Mouse (Mus musculus): ENCODE results near the gene Ttl. TPM values are rescaled to one million over a fixed set of nuclear protein-coding genes. Genes with fewer than 3 reads are reported as not detected.

Gene Ttl
- polyA plus RNA-seq (2015; fragmentation: Nextera tagmentation; extraction: Ambion mirVana): 31.7 and 32.4 TPM in 2 replicates

DNA sequence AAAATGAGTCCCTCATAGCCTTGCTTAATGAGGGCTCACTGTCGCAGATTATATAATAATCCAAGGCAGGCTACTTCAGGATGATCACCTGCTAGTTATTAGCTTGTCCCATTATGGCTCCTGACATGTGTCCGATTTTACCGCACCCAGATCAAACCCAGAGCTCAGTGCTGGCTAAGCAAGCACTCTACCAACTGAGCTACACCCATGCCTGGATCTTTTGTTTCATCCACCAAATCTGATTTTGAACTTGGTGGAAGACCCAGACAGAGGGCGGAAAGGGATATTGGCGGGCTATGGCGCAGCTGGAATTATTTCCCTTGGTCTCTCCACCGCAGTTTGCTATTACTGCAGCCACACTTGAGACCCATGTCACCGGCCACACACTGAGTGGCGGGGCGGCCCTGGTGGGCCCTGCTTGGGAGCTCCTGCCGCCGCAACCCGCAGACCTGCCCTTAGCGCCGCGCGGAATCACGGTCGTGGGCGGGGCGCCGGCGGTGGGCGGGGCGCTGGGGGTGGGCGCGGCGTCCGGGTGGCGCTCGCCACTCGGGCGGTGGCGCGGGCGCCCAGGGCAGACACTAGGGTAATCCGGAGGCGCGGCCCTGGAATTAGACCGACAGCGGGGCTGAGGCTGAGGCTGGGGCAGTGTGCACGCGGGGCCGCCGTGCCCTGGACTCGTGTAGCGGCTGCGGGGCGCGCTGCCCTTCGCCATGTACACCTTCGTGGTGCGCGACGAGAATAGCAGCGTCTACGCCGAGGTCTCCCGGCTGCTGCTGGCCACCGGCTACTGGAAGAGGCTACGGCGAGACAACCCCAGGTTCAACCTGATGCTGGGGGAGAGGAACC lies at the start of gene Ttl:
Ttl (plus strand) TSS at position 506 of the 846 bp plus-strand sequence.
- H3K27ac ChIP-seq (replicated peaks): peak within 1 kb of the TSS; percentile 73

DNA sequence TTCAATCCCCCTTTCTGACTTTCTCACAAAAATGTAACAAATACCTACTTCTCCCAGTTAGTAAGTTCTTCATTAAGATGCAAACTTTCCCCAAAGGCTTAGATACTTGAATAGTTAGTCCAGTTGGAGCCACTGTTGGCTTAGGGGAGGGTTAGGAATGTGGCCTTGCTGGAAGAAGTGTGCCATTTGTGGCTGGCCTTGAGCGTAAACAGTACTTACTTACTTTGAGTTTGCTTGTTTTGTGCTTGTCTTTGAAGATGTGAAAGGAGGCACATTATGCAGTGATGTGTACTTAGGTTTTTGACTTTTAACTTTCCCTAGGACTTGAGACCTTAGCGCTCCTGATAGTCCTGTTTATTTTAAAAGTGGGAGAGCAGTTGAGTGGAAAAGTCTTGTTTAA lies 45.6 kb upstream of the Ttl start:
- ATAC-seq (replicated peaks): no peak

More for the DNA sequence above, at the start of gene Ttl:
- Histone ChIP-seq H3K4me1 (peaks cover 33% of the 10 kb centered on the region), H3K4me3 (peak within 1 kb of the TSS; percentile 88), H3K27me3 (no peaks in the 10 kb centered on the region), H3K9ac (replicated peaks) (peak within 1 kb of the TSS; percentile 73), H3K4me2 (replicated peaks) (peak within 1 kb of the TSS; percentile 62), H3K36me3 (peaks cover 4% of the 10 kb centered on the region; the same call in 1 of the 2 replicates), H3K9me3 (no peaks in the 10 kb centered on the region)
- peak; percentile 96 for ATAC-seq (replicated peaks)
- WGBS: under 1% methylated on average over 62 of the region's 62 CpGs

DNA sequence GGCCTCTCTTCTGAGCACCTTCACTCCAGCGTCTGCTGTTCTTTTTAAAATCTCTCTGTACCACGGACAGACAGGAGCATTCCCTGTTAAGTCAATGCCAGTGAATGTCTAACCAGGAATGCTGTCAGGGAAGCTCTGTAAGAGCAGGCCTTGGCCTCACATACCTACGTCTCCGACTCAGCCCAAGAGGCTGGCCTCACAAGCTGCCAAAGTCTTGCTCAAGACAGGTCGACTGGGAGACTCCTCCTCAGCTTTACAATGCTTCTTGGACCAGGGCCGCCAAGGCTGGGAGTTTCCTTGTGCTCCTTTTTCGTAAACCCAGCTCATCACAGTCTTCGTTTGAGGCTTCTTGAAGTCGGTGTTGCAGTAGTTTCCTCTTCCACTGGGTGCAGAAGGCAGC lies 40.9 kb upstream of the Ttl start:
- H3K27ac ChIP-seq (replicated peaks): no peak overlapping the region
- ATAC-seq (replicated peaks): no peak
- no peaks in the 10 kb centered on the region for H3K9me3 ChIP-seq
- H3K4me1 ChIP-seq: no peaks in the 10 kb centered on the region
- H3K4me2 ChIP-seq (replicated peaks): no peak overlapping the region
- H3K36me3 ChIP-seq: no peaks in the 10 kb centered on the region
- H3K9ac ChIP-seq (replicated peaks): no peak overlapping the region
- no peaks in the 10 kb centered on the region for H3K27me3 ChIP-seq
- 81% methylated on average over 9 of the region's 9 CpGs for WGBS
- no peak overlapping the region for H3K4me3 ChIP-seq

More for the DNA sequence above, 45.6 kb upstream of the Ttl start:
- H3K27ac ChIP-seq (replicated peaks): no peak overlapping the region
- no peaks in the 10 kb centered on the region for H3K27me3 ChIP-seq
- H3K9ac ChIP-seq (replicated peaks): no peak overlapping the region
- peaks cover 14% of the 10 kb centered on the region for H3K36me3 ChIP-seq
- no peaks in the 10 kb centered on the region for H3K9me3 ChIP-seq
- H3K4me1 ChIP-seq: no peaks in the 10 kb centered on the region
- H3K4me3 ChIP-seq: no peak overlapping the region
- no peak overlapping the region for H3K4me2 ChIP-seq (replicated peaks)
- WGBS: 94% methylated on average over 2 of the region's 2 CpGs

DNA sequence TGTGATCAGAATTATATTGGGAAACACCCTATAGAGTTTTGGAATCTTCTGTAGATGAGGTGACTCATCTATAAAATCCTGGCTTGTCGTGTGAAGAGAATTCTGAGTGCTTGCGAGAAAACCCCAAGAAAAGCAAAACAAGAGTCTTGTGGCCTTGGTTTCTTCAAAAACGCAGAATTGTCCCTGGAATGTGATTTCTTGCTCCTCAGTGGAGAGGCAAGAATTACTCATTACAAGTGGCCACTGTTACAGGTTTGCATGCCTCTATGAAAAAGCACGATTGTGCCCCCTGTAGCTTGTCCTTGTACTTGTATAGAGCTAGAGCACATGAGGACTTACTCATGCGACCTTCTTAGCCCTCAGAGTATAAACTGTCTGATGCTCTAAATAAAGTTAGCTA lies 30.4 kb upstream of the Ttl start:
- Histone ChIP-seq H3K36me3 (no peaks in the 10 kb centered on the region), H3K4me3 (no peak overlapping the region), H3K27ac (replicated peaks) (no peak overlapping the region), H3K4me1 (peaks cover 9% of the 10 kb centered on the region), H3K4me2 (replicated peaks) (no peak overlapping the region), H3K9ac (replicated peaks) (no peak overlapping the region), H3K9me3 (no peaks in the 10 kb centered on the region), H3K27me3 (peaks cover 12% of the 10 kb centered on the region; the same call in 1 of the 2 replicates)
- no peak for ATAC-seq (replicated peaks)
- WGBS: 81% methylated on average over 5 of the region's 5 CpGs

DNA sequence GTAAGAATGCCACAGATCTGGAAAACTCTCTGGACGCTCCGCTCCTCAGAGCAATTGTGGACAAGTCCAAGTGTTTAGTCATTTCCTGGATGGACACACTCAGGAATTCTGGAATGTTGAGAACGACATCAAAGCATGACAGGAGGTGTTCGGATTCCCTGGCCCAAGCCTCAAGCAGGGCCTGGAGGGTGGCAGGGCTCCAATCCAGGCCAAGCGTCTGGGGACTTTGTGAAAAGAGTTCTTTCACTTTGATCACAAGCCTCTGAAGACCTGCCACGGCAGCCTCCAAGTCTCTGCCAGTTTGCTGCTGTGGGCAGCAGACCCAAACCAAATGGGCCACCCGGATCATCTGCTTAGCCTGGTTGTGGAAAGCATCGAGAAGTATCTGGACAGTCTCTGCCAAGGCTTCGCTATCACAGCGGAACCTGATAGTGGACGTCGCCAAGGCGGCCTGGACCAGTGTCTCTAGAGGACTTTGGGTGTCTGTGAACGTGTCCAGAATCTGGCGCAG lies 27.3 kb upstream of the Ttl start:
- Histone ChIP-seq H3K9me3 (no peaks in the 10 kb centered on the region), H3K36me3 (no peaks in the 10 kb centered on the region), H3K4me1 (peaks cover 9% of the 10 kb centered on the region), H3K4me3 (peak overlapping the region; percentile 44), H3K4me2 (replicated peaks) (peak overlapping the region; percentile 93), H3K27ac (replicated peaks) (no peak overlapping the region), H3K9ac (replicated peaks) (peak overlapping the region; percentile 46), H3K27me3 (peaks cover 12% of the 10 kb centered on the region; the same call in 1 of the 2 replicates)
- ATAC-seq (replicated peaks): 0 out of 2 replicates have a peak, but pooled peaks have one; percentile 6
- 28% methylated on average over 15 of the region's 15 CpGs for WGBS

DNA sequence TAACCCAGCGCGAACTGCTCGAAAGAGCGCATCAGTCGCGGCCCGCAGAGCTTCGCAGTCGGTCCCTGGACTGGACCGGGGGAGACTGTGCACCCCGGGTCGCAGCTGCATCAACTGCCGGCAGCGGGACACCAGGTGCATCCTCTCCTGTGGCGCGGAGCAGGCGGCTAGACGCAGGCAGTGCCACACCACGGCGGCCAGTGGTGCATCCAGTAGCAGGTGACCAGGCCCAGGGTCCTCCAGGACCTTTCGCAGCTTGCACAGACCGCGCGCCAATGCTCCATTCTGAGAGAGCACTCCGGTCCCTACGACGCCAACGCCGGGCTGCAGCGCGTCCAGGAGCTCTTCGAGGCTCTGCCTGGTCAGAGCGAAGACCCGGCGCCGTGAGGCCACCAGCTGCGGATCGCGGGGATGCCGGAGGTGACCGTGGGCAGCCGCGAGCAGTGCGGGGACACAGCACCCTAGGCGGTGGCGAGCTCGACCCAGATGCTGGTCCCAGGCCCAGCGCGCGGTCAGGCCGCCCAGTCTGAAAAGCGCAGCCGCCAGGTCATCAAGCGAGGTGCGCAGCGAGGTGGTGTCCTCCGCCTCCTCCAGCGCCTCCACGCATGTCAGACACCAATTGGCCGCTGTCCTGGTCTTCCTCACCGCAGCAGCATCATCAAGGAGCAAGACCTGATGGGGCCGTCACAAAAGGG lies 26.7 kb upstream of the Ttl start:
- Histone ChIP-seq H3K27ac (replicated peaks) (no peak overlapping the region), H3K4me3 (peak overlapping the region; percentile 44), H3K9ac (replicated peaks) (peak overlapping the region; percentile 46), H3K4me2 (replicated peaks) (peak overlapping the region; percentile 93), H3K4me1 (peaks cover 9% of the 10 kb centered on the region), H3K27me3 (peaks cover 12% of the 10 kb centered on the region; the same call in 1 of the 2 replicates), H3K36me3 (no peaks in the 10 kb centered on the region), H3K9me3 (no peaks in the 10 kb centered on the region)
- ATAC-seq (replicated peaks): peak; percentile 43
- 2% methylated on average over 62 of the region's 62 CpGs for WGBS

DNA sequence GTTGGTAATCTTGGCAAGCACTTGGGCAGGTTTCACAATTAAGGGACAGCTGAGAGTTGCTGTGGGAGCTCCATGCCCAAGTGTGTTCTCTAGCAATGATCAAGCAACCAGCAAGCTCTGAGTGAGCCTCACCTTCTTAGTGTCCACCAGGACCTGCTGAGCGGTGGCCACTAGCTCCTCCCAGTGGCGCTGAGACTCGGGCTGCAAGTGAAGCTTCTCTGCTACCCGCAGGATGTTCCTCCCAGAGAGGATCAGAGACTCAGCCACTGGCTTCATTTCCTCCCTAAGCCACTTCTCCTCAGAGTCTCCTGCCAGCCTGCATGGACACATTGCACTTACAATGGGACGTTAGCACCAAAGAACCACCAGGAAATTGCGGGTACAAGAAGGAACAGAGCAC lies 25.2 kb upstream of the Ttl start:
- Histone ChIP-seq H3K4me1 (peaks cover 9% of the 10 kb centered on the region), H3K9ac (replicated peaks) (no peak overlapping the region), H3K4me2 (replicated peaks) (no peak overlapping the region), H3K27me3 (peaks cover 12% of the 10 kb centered on the region; the same call in 1 of the 2 replicates), H3K27ac (replicated peaks) (no peak overlapping the region), H3K36me3 (no peaks in the 10 kb centered on the region), H3K9me3 (no peaks in the 10 kb centered on the region), H3K4me3 (no peak overlapping the region)
- 41% methylated on average over 6 of the region's 6 CpGs for WGBS
- no peak for ATAC-seq (replicated peaks)

DNA sequence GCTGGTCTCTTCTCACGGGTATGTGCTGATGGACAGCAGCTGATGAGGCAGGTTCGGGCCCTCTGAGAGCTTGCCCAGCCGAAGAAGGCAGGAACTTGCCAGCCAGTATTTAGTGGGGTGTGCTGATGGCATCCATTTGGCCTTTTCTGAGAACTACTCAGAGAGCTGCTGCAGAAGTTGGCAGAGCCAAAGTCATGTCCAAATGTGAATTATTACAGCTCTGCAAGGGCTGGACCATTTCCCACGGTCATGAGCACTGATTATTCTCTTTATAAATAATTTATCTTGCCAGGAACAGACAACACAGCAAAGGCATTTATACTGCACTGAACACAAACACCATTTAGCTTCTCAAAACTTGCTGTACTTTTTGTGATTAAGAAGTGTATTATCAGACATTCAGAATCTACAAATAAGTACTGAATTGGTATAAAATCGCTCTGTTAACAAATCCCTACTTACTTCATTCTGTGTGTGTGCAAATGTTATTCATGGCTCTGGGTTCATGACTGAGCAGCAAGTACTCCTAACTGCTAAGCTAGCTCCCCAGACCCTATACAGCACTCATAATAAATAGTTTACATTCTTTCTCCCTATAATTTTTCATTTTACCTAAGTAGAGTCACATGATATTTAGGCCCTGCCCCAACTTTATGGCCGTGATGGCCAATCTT lies 19.4 kb upstream of the Ttl start:
- no peak for ATAC-seq (replicated peaks)

DNA sequence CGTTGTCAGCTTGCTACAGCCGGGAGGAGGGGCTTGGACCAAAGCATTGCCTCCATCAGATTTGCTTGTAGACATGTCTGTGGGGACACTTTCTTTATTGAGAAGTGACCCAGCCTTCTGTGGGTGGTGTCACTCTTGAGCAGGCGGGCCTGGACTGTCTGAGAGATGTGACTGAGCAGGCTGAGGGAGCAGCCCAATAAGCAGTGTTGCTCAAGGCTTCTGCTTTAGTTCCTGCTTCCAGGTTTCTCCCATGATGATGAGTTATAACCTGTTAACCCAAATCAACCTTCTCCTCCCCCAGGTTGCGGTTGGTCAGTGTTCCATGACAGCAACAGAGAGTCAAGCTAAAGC lies 18.9 kb upstream of the Ttl start:
- Histone ChIP-seq H3K27ac (replicated peaks) (no peak overlapping the region), H3K4me2 (replicated peaks) (no peak overlapping the region), H3K9me3 (no peaks in the 10 kb centered on the region), H3K4me3 (no peak overlapping the region), H3K4me1 (no peaks in the 10 kb centered on the region), H3K36me3 (no peaks in the 10 kb centered on the region), H3K27me3 (no peaks in the 10 kb centered on the region), H3K9ac (replicated peaks) (no peak overlapping the region)
- WGBS: 89% methylated on average over 4 of the region's 4 CpGs
- no peak for ATAC-seq (replicated peaks)

More for the DNA sequence above, 19.4 kb upstream of the Ttl start:
- WGBS: 78% methylated on average over 6 of the region's 6 CpGs
- no peak overlapping the region for H3K4me3 ChIP-seq
- H3K4me1 ChIP-seq: no peaks in the 10 kb centered on the region
- H3K27me3 ChIP-seq: no peaks in the 10 kb centered on the region
- H3K27ac ChIP-seq (replicated peaks): no peak overlapping the region
- no peaks in the 10 kb centered on the region for H3K36me3 ChIP-seq
- H3K9me3 ChIP-seq: no peaks in the 10 kb centered on the region
- no peak overlapping the region for H3K9ac ChIP-seq (replicated peaks)
- no peak overlapping the region for H3K4me2 ChIP-seq (replicated peaks)

DNA sequence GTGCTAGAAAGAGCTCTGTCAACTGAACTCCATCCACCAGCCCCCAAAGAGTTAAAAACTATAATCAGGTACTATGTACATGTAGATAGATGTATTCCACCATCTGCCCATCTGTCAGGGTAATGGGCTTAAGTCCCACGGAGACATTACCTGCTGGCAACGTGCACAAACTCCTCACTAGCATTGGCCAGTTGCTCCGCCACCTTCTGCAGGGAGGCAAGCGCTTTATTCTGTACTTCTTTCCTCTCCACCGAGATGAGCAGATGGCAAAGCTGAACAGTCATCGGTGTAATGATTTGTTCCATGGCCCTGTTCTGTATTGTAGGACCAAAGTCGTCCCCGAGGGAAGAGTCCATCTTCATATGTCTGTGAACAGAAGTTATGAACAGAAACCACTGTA lies 17.9 kb upstream of the Ttl start, which contains the start of gene Vinac1:
Vinac1 (minus strand) TSS at position 362 of the 400 bp plus-strand sequence.
- H3K4me3 ChIP-seq: no peak within 1 kb of the TSS
- WGBS: 80% methylated on average over 8 of the region's 8 CpGs
- no peaks in the 10 kb centered on the region for H3K27me3 ChIP-seq
- H3K4me2 ChIP-seq (replicated peaks): no peak within 1 kb of the TSS
- H3K9ac ChIP-seq (replicated peaks): no peak within 1 kb of the TSS
- ATAC-seq (replicated peaks): no peak
- no peaks in the 10 kb centered on the region for H3K36me3 ChIP-seq
- H3K27ac ChIP-seq (replicated peaks): no peak within 1 kb of the TSS
- no peaks in the 10 kb centered on the region for H3K4me1 ChIP-seq
- H3K9me3 ChIP-seq: no peaks in the 10 kb centered on the region

DNA sequence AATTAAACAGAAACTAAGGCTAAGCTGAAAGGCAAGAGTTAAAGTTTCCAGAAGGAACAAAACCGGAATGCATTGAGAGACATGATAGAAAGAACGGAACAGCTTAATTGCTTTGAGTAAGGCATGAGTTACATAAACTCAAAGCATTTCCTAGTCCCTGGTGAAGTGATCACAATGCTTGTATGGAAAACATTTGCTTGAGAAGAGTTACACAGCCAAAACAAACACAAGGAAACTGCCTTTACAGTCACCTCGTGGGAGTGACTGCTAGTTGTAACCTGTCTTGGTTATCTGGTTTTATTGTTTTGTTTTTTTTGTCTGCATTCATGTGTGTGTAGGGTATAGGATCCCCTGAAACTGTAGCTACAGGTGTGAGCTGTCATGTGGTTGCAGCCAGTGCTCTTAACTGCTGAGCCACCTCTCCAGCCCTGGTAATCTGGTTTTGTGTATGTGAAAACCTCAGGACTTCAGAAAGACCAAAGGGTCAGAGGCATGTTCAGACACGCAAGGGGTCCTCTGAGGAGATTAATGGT lies 13.2 kb upstream of the Ttl start:
- H3K36me3 ChIP-seq: no peaks in the 10 kb centered on the region
- H3K9me3 ChIP-seq: no peaks in the 10 kb centered on the region
- no peak overlapping the region for H3K4me3 ChIP-seq
- H3K9ac ChIP-seq (replicated peaks): no peak overlapping the region
- no peak overlapping the region for H3K4me2 ChIP-seq (replicated peaks)
- no peak for ATAC-seq (replicated peaks)
- H3K27me3 ChIP-seq: no peaks in the 10 kb centered on the region
- 74% methylated on average over 4 of the region's 4 CpGs for WGBS
- H3K27ac ChIP-seq (replicated peaks): no peak overlapping the region
- H3K4me1 ChIP-seq: no peaks in the 10 kb centered on the region

All from forebrain, embryonic 15.5 days (tissue).